Mouse (Mus musculus): ENCODE measurements at regions not wholly inside any gene's neighbourhood (a gene's known extent, or its start where the extent isn't known, plus 50 kb on each side); places are given as distances from the start of the nearest gene placed in this dataset.

DNA sequence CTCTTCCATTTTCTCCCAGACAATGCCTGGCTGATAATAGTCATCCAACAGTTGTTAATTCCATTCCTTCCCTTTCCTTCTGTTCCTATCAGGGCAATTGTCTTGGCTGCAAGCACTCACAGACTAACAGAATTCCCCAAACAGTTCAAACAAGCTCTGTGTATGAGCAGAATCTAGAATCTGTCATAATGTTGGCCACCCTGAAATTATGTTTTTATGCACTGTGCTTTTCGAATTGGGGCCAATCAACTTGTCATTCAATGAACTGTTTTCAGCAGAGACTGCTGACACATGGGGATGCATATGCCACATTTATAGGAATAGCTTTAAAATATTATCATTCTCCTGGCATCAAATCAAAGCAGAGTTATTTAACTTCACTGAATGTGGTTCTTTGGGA, 235.8 kb upstream of the Tmtc4 start:
- H3K27me3 ChIP-seq: peaks cover 11% of the 10 kb centered on the region
- DNase-seq (ENCODE audit: low read depth, low spot score) (no peak), ATAC-seq (no peak)
- ChIA-PET POLR2A (no interaction called here), CTCF (interaction anchor here (1.5 kb wide), 1 partner anchor 19 kb away, joined by 3 read pairs; no protein-coding TSS in a partner anchor)
- TF ChIP-seq CTCF (IDR thresholded peaks at IDR 0.05): no peak
- in situ Hi-C loops (cut with MboI; ENCODE audit: low pct_unique_long_range_greater_than_20kb): no loop called here

DNA sequence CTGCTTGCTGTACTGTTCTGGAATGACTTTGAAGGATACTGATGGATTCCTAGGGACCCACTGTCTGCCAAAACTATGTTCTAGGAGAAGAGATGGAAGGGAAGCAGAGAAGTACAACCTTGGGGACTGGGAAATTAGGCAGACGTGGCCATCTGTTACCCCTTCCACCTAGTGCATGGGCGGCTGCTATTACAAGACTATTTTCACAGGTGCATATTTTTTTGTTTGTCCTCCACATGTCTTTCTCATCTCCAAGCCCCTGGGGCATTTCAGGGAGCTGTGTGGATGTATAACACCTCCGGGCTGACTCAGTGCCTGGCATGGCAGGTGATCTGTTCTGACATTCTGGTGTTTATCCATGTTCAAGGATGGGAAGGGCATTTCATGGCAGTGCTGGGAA, 226.4 kb upstream of the Tmtc4 start:
- ATAC-seq (no peak), DNase-seq (ENCODE audit: low read depth, low spot score) (no peak)
- TF ChIP-seq CTCF (IDR thresholded peaks at IDR 0.05): no peak
- POLR2A ChIA-PET: no interaction called here
- CTCF ChIA-PET: interaction anchor here (0.6 to 1.6 kb wide), 3 partner anchors 23 to 47 kb away, joined by 3 read pairs; no protein-coding TSS in a partner anchor
- in situ Hi-C loops (cut with MboI; ENCODE audit: low pct_unique_long_range_greater_than_20kb): no loop called here
- no peaks in the 10 kb centered on the region for H3K27me3 ChIP-seq

DNA sequence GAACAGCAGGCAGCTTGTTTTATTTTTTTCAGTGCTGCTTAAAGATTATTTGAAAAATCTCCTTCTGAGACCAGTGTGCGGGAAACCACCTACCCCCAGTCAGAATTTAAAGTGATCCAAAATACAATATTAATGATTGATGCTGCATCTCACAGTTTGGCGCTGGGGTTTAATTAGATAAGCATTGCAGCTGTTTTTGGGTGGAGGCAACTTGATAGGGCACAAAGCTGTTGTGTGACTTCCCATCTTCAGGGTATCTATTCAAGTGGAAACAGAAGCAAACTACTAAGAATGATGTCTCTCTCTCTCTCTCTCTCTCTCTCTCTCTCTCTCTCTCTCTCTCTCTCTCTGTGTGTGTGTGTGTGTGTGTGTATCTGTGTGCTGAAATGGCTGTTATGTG, 219.0 kb upstream of the Tmtc4 start:
- ChIA-PET POLR2A (no interaction called here), CTCF (interaction anchor here (0.7 to 1.2 kb wide), 2 partner anchors 14 to 204 kb away, joined by 3 read pairs; no protein-coding TSS in a partner anchor)
- DNase-seq (ENCODE audit: low read depth, low spot score): no peak
- TF ChIP-seq CTCF (IDR thresholded peaks at IDR 0.05): no peak
- no peaks in the 10 kb centered on the region for H3K27me3 ChIP-seq
- ATAC-seq: no peak
- in situ Hi-C loops (cut with MboI; ENCODE audit: low pct_unique_long_range_greater_than_20kb): no loop called here

DNA sequence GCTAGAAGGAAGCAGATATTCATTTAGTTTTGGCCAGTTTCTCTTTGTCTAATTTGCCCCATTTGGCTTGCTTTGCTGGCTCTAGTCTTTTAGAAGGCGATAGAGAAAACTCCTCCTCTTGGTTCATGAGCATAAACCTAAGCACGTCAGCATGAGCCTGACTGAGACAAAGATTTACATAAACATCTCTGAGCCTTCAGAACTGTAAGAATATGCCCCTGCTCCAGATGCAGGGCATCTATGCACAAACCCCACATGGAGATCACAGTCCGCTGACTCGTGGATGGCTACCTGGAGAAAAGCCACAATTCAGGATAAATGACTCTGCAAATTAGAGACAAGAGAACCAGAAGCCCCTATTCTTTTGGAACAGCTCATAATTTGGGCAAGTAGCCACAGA, 218.5 kb upstream of the Tmtc4 start:
- ChIA-PET CTCF (interaction anchor here (1.2 kb wide), 1 partner anchor 15 kb away, joined by 3 read pairs; no protein-coding TSS in a partner anchor), POLR2A (no interaction called here)
- in situ Hi-C loops (cut with MboI; ENCODE audit: low pct_unique_long_range_greater_than_20kb): no loop called here
- no peak for TF ChIP-seq CTCF (IDR thresholded peaks at IDR 0.05)
- ATAC-seq (peak; percentile 35), DNase-seq (ENCODE audit: low read depth, low spot score) (peak; percentile 10)
- H3K27me3 ChIP-seq: no peaks in the 10 kb centered on the region

DNA sequence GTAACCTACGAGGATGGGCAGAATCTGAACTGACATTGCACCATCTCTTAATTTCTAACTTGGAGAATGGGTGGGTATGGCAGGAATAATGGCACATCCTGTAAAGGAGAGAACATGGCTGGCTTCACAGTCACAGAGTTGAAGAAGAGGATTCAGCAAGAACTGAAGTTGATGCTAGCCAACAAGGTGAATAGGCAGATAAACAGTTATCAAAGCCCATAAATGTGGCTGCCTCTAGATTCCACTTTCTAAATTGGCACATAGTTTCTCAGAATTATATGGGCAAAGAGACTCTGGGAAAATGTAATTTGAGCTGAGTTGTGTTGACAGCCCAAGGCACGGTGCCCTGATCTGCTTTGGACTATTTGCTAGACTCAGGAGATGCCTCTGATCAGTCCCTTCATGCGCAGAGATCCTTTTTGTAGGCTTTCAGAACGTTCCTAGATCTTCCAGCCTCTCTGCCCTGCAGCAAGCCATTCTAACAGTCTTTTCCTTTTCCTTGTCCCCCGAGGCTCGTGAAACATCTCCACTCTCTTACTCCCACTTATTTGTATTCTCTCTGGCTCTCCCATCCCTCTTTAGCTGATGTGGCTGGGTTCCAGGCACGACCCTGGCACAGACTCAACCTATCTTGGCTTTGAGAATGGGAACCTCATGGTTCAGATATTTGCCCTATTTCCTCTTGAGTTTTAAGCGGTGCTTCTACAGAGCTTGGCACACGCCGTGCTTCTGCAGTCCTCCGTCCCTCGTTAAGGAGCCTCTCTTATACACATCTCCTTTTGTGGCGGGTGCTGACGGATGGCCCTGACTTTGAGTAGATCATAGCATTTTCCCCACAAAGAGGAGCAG, 217.8 kb upstream of the Tmtc4 start:
- ChIA-PET CTCF (interaction anchor here (1.2 kb wide), 1 partner anchor 16 kb away, joined by 3 read pairs; no protein-coding TSS in a partner anchor), POLR2A (no interaction called here)
- ATAC-seq: no peak
- no peak for DNase-seq (ENCODE audit: low read depth, low spot score)
- peaks cover 2% of the 10 kb centered on the region for H3K27me3 ChIP-seq
- TF ChIP-seq CTCF (IDR thresholded peaks at IDR 0.05): no peak
- in situ Hi-C loops (cut with MboI; ENCODE audit: low pct_unique_long_range_greater_than_20kb): no loop called here

DNA sequence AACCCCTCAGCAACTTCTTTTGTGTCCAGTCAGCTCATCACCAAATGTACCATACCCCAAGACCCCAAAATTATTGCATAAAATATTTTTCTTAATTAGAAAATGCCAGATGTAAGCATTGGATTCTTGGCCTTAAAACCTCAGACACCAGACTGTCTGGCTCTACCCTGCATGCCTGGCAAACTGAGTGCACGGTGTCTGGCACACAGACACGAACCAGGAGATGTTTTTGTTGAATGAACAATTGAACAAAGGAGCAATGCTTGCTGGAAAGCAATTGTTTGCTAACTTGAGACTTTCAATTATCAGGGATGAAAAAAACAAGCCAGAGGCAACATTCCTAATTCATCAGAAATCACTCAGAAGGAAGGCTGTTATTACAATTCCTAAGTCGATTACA, 215.3 kb upstream of the Tmtc4 start:
- POLR2A ChIA-PET: no interaction called here
- CTCF ChIA-PET: no interaction called here
- in situ Hi-C loops (cut with MboI; ENCODE audit: low pct_unique_long_range_greater_than_20kb): no loop called here
- no peak for ATAC-seq
- TF ChIP-seq CTCF (IDR thresholded peaks at IDR 0.05): no peak
- peaks cover 8% of the 10 kb centered on the region for H3K27me3 ChIP-seq
- DNase-seq (ENCODE audit: low read depth, low spot score): no peak

DNA sequence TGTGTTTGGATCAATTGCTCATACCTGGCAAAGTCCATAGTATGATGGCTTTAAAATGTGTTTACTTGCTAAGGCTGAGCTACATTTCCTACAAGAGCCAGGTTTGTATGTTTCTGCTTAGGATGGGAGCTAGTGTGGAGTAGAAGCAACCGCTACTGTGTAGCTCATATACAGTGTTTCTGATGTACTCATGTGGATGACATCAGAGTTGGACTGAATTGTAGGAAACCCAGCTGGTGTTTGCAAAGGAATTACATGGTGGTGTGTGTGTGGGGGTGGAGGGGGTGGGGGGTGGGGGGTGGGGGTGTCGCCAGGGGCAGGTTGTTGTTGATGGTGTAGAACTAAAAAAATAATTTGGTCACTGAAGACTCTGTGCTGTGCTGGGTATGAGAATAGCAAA, 208.7 kb upstream of the Tmtc4 start:
- ATAC-seq: no peak
- in situ Hi-C loops (cut with MboI; ENCODE audit: low pct_unique_long_range_greater_than_20kb): no loop called here
- CTCF ChIA-PET: interaction anchor here (1.3 kb wide), 1 partner anchor 41 kb away, joined by 3 read pairs; no protein-coding TSS in a partner anchor

DNA sequence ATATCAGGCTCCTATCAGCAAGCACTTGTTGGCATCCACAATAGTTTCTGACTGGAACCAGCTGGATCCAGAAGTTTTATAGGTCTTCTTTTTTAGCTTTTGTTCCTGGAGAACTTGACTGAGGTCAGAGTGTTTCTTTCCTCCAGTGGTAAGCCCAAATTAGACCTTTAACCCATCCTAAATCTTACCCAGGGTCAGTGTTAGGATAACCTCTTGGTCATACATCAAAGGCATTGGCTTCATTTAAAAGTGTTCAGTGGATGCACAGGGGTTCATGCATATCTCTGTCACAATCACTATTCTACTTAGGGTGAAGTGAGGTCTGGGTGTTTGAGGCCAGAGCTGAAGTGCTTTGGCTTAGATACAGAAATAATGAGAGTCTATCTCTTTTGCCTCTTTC, 206.9 kb upstream of the Tmtc4 start:
- ATAC-seq (no peak), DNase-seq (ENCODE audit: low read depth, low spot score) (no peak)
- peaks cover 6% of the 10 kb centered on the region for H3K27me3 ChIP-seq
- in situ Hi-C loops (cut with MboI; ENCODE audit: low pct_unique_long_range_greater_than_20kb): no loop called here
- POLR2A ChIA-PET: no interaction called here
- CTCF ChIA-PET: no interaction called here
- no peak for TF ChIP-seq CTCF (IDR thresholded peaks at IDR 0.05)

More for the DNA sequence above, 208.7 kb upstream of the Tmtc4 start:
- DNase-seq (ENCODE audit: low read depth, low spot score): no peak
- peaks cover 8% of the 10 kb centered on the region for H3K27me3 ChIP-seq
- POLR2A ChIA-PET: no interaction called here
- no peak for TF ChIP-seq CTCF (IDR thresholded peaks at IDR 0.05)

DNA sequence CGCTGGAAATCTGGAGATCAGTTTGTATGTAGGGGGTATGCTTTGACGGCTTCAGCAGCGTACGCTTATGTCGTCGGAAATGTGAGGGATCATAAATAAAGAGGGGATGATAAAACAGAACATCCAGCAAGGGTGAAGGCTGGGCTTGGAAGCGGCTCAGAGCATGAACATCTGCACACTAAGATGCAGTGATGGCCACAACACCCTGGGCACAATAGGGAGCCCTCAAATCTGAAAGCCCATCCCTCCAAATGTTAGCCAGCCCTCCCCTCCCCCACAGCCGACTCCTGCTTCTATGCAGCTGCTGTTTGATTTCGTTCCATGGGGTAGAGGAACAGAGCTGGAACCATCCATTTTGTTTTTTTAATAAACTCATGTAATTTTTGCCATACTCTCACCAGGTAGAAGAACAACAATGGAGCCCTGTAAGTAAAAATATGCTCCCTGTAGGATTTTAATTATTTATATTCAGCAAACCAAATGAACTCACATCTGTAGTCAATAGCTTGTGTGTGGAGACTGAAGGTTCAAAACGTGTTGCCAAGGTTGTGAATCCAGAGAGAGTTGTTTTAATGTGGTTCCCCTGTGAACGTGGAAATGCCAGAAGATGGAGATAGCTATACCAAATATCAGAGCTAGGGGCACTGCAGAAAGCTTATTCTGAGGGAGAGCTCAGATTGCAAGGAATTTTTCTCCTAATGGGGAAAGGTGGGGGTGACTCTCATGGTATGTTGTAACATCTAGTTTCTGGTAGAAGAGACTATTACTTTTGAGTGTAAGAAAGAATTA, 203.6 kb upstream of the Tmtc4 start:
- H3K27me3 ChIP-seq: no peaks in the 10 kb centered on the region
- TF ChIP-seq CTCF (IDR thresholded peaks at IDR 0.05): no peak
- DNase-seq (ENCODE audit: low read depth, low spot score): no peak
- ChIA-PET CTCF (interaction anchor here (0.8 to 1.6 kb wide), 4 partner anchors 14 to 964 kb away, joined by 3 to 4 read pairs (median 3); no protein-coding TSS in a partner anchor), POLR2A (interaction anchor here (0.6 kb wide), 1 partner anchor 52 kb away, joined by 3 read pairs; no protein-coding TSS in a partner anchor)
- no peak for ATAC-seq
- in situ Hi-C loops (cut with MboI; ENCODE audit: low pct_unique_long_range_greater_than_20kb): no loop called here

DNA sequence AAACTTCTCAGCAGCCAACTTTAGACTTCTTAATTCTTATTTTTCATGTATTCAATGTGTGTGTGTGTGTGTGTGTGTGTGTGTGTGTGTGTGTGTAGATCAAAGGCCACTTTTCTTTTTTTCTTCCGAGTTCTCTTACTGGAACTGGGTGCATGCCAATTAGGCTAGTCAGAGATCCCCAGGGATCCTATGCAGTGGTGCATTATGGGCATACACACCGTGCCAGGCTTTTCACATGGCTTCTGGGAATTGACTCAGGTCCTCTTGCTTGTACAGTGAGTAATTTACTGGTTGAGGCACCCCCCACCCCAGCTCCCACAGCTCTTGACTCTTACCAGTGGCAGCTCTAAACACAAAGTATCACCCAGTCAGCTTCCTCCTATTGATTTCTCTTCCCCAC, 189.3 kb upstream of the Tmtc4 start:
- H3K27me3 ChIP-seq: no peaks in the 10 kb centered on the region
- DNase-seq (ENCODE audit: low read depth, low spot score) (peak; percentile 69), ATAC-seq (peak; percentile 60)
- ChIA-PET CTCF (interaction anchor here (0.7 to 1.4 kb wide), 3 partner anchors 9 to 221 kb away, joined by 3 read pairs; no protein-coding TSS in a partner anchor), POLR2A (interaction anchor here (1.2 kb wide), 1 partner anchor 12 kb away, joined by 3 read pairs; no protein-coding TSS in a partner anchor)
- in situ Hi-C loops (cut with MboI; ENCODE audit: low pct_unique_long_range_greater_than_20kb): no loop called here
- no peak for TF ChIP-seq CTCF (IDR thresholded peaks at IDR 0.05)
